Mouse (Mus musculus) embryonic facial prominence, embryonic 15.5 days (tissue): ENCODE measurements around the gene Ovol1. TPM values are rescaled to one million over a fixed set of nuclear protein-coding genes. Genes with fewer than 3 reads are reported as not detected.

Source experiments
- ATAC-seq: fragments of 200-750 bp; cut with Nextera tagmentation; 2 replicates; pipeline ENCODE4 v1.8.0; 2017; ENCODE audit warnings: low read depth, moderate TSS enrichment; ENCODE audit not compliant: insufficient number of reproducible peaks, low FRiP score, low TSS enrichment
- H3K27ac ChIP-seq: fragments of 300-500 bp; sonication (generic); replicated peaks from 2 replicates; pipeline ENCODE4 v1.5.1; 2015; ENCODE audit warnings: mild to moderate bottlenecking, inconsistent platforms
- H3K27me3 ChIP-seq: fragments of 300-500 bp; sonication (generic); 2 replicates; pipeline ENCODE4 v1.6.1; 2015; ENCODE audit warnings: inconsistent platforms
- H3K36me3 ChIP-seq: fragments of 300-500 bp; sonication (generic); 2 replicates; pipeline ENCODE4 v1.6.1; 2015; ENCODE audit warnings: mild to moderate bottlenecking, inconsistent platforms
- H3K4me1 ChIP-seq: fragments of 300-500 bp; sonication (generic); 2 replicates; pipeline ENCODE4 v1.6.1; 2015; ENCODE audit warnings: inconsistent platforms
- H3K4me2 ChIP-seq: fragments of 300-500 bp; sonication (generic); replicated peaks from 2 replicates; pipeline ENCODE4 v1.6.1; 2015; ENCODE audit warnings: mild to moderate bottlenecking, inconsistent platforms
- H3K4me3 ChIP-seq: fragments of 300-500 bp; sonication (generic); replicated peaks from 2 replicates; pipeline ENCODE4 v1.5.1; 2015; ENCODE audit warnings: mild to moderate bottlenecking, inconsistent platforms
- H3K9ac ChIP-seq: fragments of 300-500 bp; sonication (generic); 2 replicates; pipeline ENCODE4 v1.6.1; 2015; ENCODE audit warnings: inconsistent platforms
- H3K9me3 ChIP-seq: fragments of 300-500 bp; sonication (generic); replicated peaks from 2 replicates; pipeline ENCODE4 v1.6.1; 2016; ENCODE audit warnings: inconsistent platforms
- WGBS: fragments of 180-500 bp; shearing (Covaris S2); methylation state at CpG from one replicate; pipeline ENCODE4 v1.1.7; 2015; 5-methylcytosine and 5-hydroxymethylcytosine counted together
- polyA plus RNA-seq: library from polyadenylated mRNA; unstranded; fragments of >200 nt; fragmentation: Nextera tagmentation; extraction: Ambion mirVana; gene quantifications from 2 replicates; pipeline ENCODE4 v1.2.1, GENCODE M21; 2015

Ovol1 gene
- polyA plus RNA-seq, 1 experiment from 2014 or later: 23.3 TPM

- no peak for ATAC-seq
Measured at GRCm38 (mm10) chr19:5516906-5517505, 43.4 kb downstream of the Ovol1 start.

GRCm38 (mm10) chr19:5515840-5516777, 44.3 kb downstream of the Ovol1 start:
- peaks cover 2% of the 10 kb centered on the region; the same call in 1 of the 2 replicates for H3K4me1 ChIP-seq
- no peaks in the 10 kb centered on the region for H3K9me3 ChIP-seq
- H3K36me3 ChIP-seq: no peaks in the 10 kb centered on the region
- no peak overlapping the region for H3K9ac ChIP-seq
- no peak overlapping the region for H3K27ac ChIP-seq
- no peak for ATAC-seq
- no peak overlapping the region for H3K4me3 ChIP-seq
- 83% methylated on average over 7 of the region's 7 CpGs for WGBS
- no peaks in the 10 kb centered on the region for H3K27me3 ChIP-seq
- H3K4me2 ChIP-seq: no peak overlapping the region

More at GRCm38 (mm10) chr19:5516906-5517505, 43.4 kb downstream of the Ovol1 start:
- H3K4me1 ChIP-seq: no peaks in the 10 kb centered on the region
- no peaks in the 10 kb centered on the region for H3K27me3 ChIP-seq
- H3K27ac ChIP-seq: no peak overlapping the region
- H3K4me2 ChIP-seq: no peak overlapping the region
- no peak overlapping the region for H3K4me3 ChIP-seq
- 75% methylated on average over 8 of the region's 8 CpGs for WGBS
- no peak overlapping the region for H3K9ac ChIP-seq
- no peaks in the 10 kb centered on the region for H3K36me3 ChIP-seq
- no peaks in the 10 kb centered on the region for H3K9me3 ChIP-seq

- H3K27me3 ChIP-seq: no peaks in the 10 kb centered on the region
- no peak overlapping the region for H3K4me3 ChIP-seq
- H3K36me3 ChIP-seq: no peaks in the 10 kb centered on the region
- no peaks in the 10 kb centered on the region for H3K9me3 ChIP-seq
- H3K27ac ChIP-seq: no peak overlapping the region
- no peak overlapping the region for H3K9ac ChIP-seq
- no peak for ATAC-seq
- 80% methylated on average over 3 of the region's 3 CpGs for WGBS
- H3K4me1 ChIP-seq: peaks cover 18% of the 10 kb centered on the region
- no peak overlapping the region for H3K4me2 ChIP-seq
Measured at GRCm38 (mm10) chr19:5513005-5513349, 47.5 kb downstream of the Ovol1 start.

GRCm38 (mm10) chr19:5512091-5513004, 48.1 kb downstream of the Ovol1 start:
- Histone ChIP-seq H3K27me3 (no peaks in the 10 kb centered on the region), H3K9ac (no peak overlapping the region), H3K4me2 (no peak overlapping the region), H3K36me3 (no peaks in the 10 kb centered on the region), H3K4me1 (peaks cover 18% of the 10 kb centered on the region), H3K9me3 (no peaks in the 10 kb centered on the region), H3K27ac (no peak overlapping the region), H3K4me3 (no peak overlapping the region)
- WGBS: 83% methylated on average over 12 of the region's 12 CpGs
- ATAC-seq: no peak

GRCm38 (mm10) chr19:5511074-5511632, 49.3 kb downstream of the Ovol1 start:
- peak overlapping the region; percentile 49 for H3K9ac ChIP-seq
- 47% methylated on average over 15 of the region's 15 CpGs for WGBS
- H3K4me1 ChIP-seq: peaks cover 18% of the 10 kb centered on the region
- H3K36me3 ChIP-seq: no peaks in the 10 kb centered on the region
- peak overlapping the region; percentile 53 for H3K4me3 ChIP-seq
- no peaks in the 10 kb centered on the region for H3K27me3 ChIP-seq
- H3K4me2 ChIP-seq: peak overlapping the region; percentile 83
- no peaks in the 10 kb centered on the region for H3K9me3 ChIP-seq
- peak overlapping the region; percentile 63; the same call in 1 of the 2 replicates for H3K27ac ChIP-seq
- ATAC-seq: no peak

- peak within 1 kb of the TSS; percentile 63 for H3K27ac ChIP-seq
- H3K9me3 ChIP-seq: no peaks in the 10 kb centered on the region
- 2% methylated on average over 47 of the region's 47 CpGs for WGBS
- ATAC-seq: peak; percentile 99
- peaks cover 18% of the 10 kb centered on the region for H3K4me1 ChIP-seq
- peak within 1 kb of the TSS; percentile 49 for H3K9ac ChIP-seq
- H3K27me3 ChIP-seq: no peaks in the 10 kb centered on the region
- H3K4me3 ChIP-seq: peak within 1 kb of the TSS; percentile 53
- H3K4me2 ChIP-seq: peak within 1 kb of the TSS; percentile 83
- H3K36me3 ChIP-seq: no peaks in the 10 kb centered on the region
Measured at GRCm38 (mm10) chr19:5510031-5511026, 50.1 kb downstream of the Ovol1 start, which contains the start of gene Snx32. Gene Snx32, minus strand, starts transcription at chr19:5510538.

GRCm38 (mm10) chr19:5503687-5504086, 56.8 kb downstream of the Ovol1 start, which contains the start of gene 1700020D05Rik:
Gene 1700020D05Rik, minus strand, starts transcription at chr19:5503787.
- H3K9ac ChIP-seq: no peak within 1 kb of the TSS
- 44% methylated on average over 17 of the region's 17 CpGs for WGBS
- H3K9me3 ChIP-seq: no peaks in the 10 kb centered on the region
- H3K4me2 ChIP-seq: no peak within 1 kb of the TSS
- no peak for ATAC-seq
- no peak within 1 kb of the TSS for H3K4me3 ChIP-seq
- H3K4me1 ChIP-seq: no peaks in the 10 kb centered on the region
- no peak within 1 kb of the TSS for H3K27ac ChIP-seq
- H3K36me3 ChIP-seq: no peaks in the 10 kb centered on the region
- no peaks in the 10 kb centered on the region for H3K27me3 ChIP-seq

GRCm38 (mm10) chr19:5500330-5500875, 60.0 kb downstream of the Ovol1 start:
- Histone ChIP-seq H3K9ac (no peak overlapping the region), H3K9me3 (no peaks in the 10 kb centered on the region), H3K4me3 (no peak overlapping the region), H3K27me3 (no peaks in the 10 kb centered on the region), H3K4me2 (no peak overlapping the region), H3K27ac (no peak overlapping the region), H3K4me1 (no peaks in the 10 kb centered on the region), H3K36me3 (peaks cover 24% of the 10 kb centered on the region)
- 80% methylated on average over 2 of the region's 2 CpGs for WGBS
- ATAC-seq: no peak
